Mouse (Mus musculus) kidney, adult 2 months (tissue): ENCODE results near the gene Mgrn1.

ENCODE experiments used
- CTCF ChIP-seq: fragments of 200-500 bp; conservative IDR thresholded peaks from 2 replicates; pipeline ENCODE4 v1.5.1; 2011; ENCODE audit warnings: low read depth, mild to moderate bottlenecking, control low read depth, low read length, moderate library complexity, mixed read lengths; ENCODE audit not compliant: insufficient read depth, insufficient read length
- POLR2A ChIP-seq: fragments of 200-500 bp; IDR thresholded peaks from one replicate; pipeline ENCODE4 v1.6.1; 2011; ENCODE audit warnings: low read depth, low read length, control low read depth

DNA sequence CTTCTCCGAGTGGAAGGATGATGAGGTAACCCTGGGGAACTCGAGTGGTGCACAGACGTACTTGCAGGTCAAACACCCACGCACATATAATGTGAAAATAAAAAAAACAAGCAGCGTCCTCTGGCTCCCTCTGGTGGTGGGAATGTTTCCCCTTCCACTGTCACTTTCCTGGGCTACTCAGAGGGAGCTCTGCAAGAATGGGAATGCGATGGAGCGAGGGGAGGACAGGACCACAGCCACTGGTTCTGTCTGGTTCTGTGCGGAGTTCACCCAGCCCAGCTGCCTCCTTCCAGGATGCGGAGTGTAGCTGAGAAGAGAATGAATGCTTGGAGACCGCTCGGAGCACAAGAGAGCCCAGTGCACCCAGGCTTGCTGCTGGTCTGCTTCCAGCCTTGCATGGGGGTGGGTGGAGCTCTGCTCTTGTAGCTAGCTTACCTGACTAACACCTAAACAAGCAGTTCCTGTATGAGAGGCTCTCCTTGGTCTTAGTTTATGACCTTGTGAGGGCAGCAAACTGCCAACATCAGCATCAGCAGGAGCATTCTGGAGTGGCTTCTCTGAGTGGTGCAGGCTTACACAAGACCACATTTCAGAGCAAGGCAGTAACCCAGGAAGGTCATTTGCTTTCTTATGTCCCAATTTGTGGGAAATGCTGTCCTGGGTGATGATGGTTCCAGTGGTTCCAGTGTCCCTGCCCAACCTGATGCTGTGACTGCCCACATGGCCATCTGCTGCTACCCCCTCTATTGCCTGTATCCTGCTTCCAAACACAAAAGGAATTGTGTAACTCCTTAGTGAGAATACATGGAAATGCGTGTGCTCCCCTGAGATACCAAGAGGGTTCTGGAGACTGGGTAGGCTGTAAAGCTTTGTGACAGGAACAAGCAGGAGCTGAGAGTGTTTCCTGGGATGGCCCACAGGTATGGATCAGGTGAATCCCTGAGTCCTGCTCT, 28.0 kb downstream of the Mgrn1 start:
- TF ChIP-seq POLR2A (no peak), CTCF (peak; percentile 87)
